Mouse (Mus musculus) kidney, adult 2 months (tissue): ENCODE data around the gene Bmpr1b. TPM values are rescaled to one million over a fixed set of nuclear protein-coding genes. Genes with fewer than 3 reads are reported as not detected.
A peak's percentile ranks its signal among the peaks of the same experiment; 100 is the strongest.

ENCODE experiments used
- DNase-seq: peaks from one replicate; pipeline ENCODE4 v3.0.0; 2021
- H3K27ac ChIP-seq: fragments of 200-500 bp; 2 replicates; pipeline ENCODE4 v1.5.1; 2012; ENCODE audit warnings: low read depth, low read length, control low read depth, inconsistent platforms; ENCODE audit not compliant: insufficient read depth
- H3K27me3 ChIP-seq: fragments of 200-500 bp; replicated peaks from 2 replicates; pipeline ENCODE4 v1.6.1; 2012; ENCODE audit warnings: mild to moderate bottlenecking, moderate library complexity, low read length, inconsistent platforms; ENCODE audit not compliant: control insufficient read depth, insufficient read depth
- H3K36me3 ChIP-seq: fragments of 200-500 bp; 2 replicates; pipeline ENCODE4 v1.6.1; 2012; ENCODE audit warnings: mild to moderate bottlenecking, moderate library complexity, low read length, inconsistent platforms; ENCODE audit not compliant: control insufficient read depth, insufficient read depth
- H3K4me1 ChIP-seq: fragments of 200-500 bp; 2 replicates; pipeline ENCODE4 v1.6.1; 2011; ENCODE audit warnings: low read length; ENCODE audit not compliant: control insufficient read depth, insufficient read depth
- H3K4me3 ChIP-seq: fragments of 200-500 bp; 2 replicates; pipeline ENCODE4 v1.5.1; 2011; ENCODE audit warnings: mild to moderate bottlenecking, low read depth, low read length, control low read depth; ENCODE audit not compliant: insufficient read depth
- CTCF ChIP-seq: fragments of 200-500 bp; conservative IDR thresholded peaks from 2 replicates; pipeline ENCODE4 v1.5.1; 2011; ENCODE audit warnings: low read depth, mild to moderate bottlenecking, control low read depth, low read length, moderate library complexity, mixed read lengths; ENCODE audit not compliant: insufficient read depth, insufficient read length
- POLR2A ChIP-seq: fragments of 200-500 bp; IDR thresholded peaks from one replicate; pipeline ENCODE4 v1.6.1; 2011; ENCODE audit warnings: low read depth, low read length, control low read depth
- WGBS: fragments of 180-500 bp; shearing (Covaris S2); methylation state at CpG from one replicate; pipeline ENCODE4 v1.1.7; 2018; 5-methylcytosine and 5-hydroxymethylcytosine counted together
- polyA plus RNA-seq: library from polyadenylated mRNA; depleted of rRNA; stranded (reverse); fragments of >200 nt; gene quantifications from 2 replicates; pipeline ENCODE4 v1.2.3, GENCODE M21; 2012

The Bmpr1b gene
- polyA plus RNA-seq, 1 experiment = 2.0 TPM

DNA sequence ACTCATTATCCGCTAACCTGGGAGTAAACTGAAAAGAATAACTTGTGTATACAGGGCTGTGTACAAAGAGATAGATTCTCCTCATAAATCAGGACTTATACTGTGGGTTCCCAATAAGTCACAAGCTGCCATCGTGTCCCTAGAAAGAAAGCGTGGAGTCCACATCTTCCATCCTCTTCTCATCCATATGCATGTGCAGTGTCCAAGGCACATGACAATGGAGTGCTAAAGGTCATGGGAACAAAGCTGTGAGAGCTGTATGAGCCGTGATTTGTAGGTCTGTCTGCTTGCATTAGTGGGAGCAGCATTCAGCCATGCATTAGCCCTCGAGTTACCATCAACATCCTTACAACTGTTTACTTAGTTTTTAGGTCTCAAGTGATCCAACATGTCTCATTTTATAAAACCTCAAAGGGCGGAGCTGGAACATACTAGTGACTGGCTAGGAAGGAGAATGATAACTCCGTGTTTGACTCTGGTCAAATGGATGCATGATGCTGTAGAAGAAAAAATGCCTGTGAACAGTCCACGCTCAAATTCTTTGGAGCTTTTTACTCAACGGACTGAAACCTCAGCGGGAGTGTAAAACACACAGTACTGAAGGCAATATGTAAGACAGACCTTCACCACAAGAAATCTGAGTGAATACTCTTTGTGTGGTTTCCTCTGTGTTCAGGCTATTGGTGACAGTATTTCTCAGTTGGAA is 296.7 kb downstream of the Bmpr1b start:
- Histone ChIP-seq H3K4me1 (no peaks in the 10 kb centered on the region), H3K36me3 (no peaks in the 10 kb centered on the region), H3K27ac (no peak overlapping the region), H3K4me3 (no peak overlapping the region), H3K27me3 (no peaks in the 10 kb centered on the region)
- no peak for DNase-seq
- WGBS = 78% methylated on average over 10 of the region's 10 CpGs
- no peak for TF ChIP-seq CTCF
- no peak for TF ChIP-seq POLR2A

- Histone ChIP-seq H3K4me1 (no peaks in the 10 kb centered on the region), H3K27me3 (no peaks in the 10 kb centered on the region), H3K4me3 (no peak overlapping the region), H3K27ac (no peak overlapping the region), H3K36me3 (no peaks in the 10 kb centered on the region)
- TF ChIP-seq POLR2A = no peak
- TF ChIP-seq CTCF = no peak
- DNase-seq = no peak
- WGBS = 83% methylated on average over 3 of the region's 3 CpGs
Measured at GRCm38 (mm10) chr3:141871805-141872204, 297.4 kb downstream of the Bmpr1b start.

- WGBS = 17% methylated on average over 13 of the region's 13 CpGs
- H3K4me1 ChIP-seq = no peaks in the 10 kb centered on the region
- DNase-seq = peak; percentile 58
- no peaks in the 10 kb centered on the region for H3K27me3 ChIP-seq
- no peak overlapping the region for H3K4me3 ChIP-seq
- H3K27ac ChIP-seq = no peak overlapping the region
- no peaks in the 10 kb centered on the region for H3K36me3 ChIP-seq
- peak; percentile 75 for TF ChIP-seq CTCF
- TF ChIP-seq POLR2A = no peak
Measured at GRCm38 (mm10) chr3:141862816-141863461, 306.3 kb downstream of the Bmpr1b start.

DNA sequence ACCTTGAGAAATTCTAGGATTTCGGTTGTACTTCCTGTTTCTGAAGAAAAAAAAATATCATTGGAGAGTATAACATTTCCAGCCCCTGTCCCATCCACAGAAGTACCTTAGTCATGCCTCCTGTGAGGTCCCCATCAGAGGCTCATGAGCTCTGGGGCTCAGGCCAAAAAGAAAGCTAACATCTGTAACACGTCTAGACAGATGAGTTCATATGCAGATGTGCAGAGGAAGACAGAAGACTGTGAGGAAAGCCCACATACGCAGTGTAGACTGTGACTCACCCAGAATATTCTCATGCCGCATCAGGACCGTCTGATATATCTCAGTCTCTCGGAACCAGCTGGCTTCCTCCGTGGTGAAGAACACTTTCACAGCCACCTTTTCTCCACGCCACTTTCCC is 312.1 kb downstream of the Bmpr1b start:
- Histone ChIP-seq H3K27me3 (no peaks in the 10 kb centered on the region), H3K4me3 (no peak overlapping the region), H3K27ac (no peak overlapping the region), H3K4me1 (peaks cover 3% of the 10 kb centered on the region; the same call in 1 of the 2 replicates), H3K36me3 (no peaks in the 10 kb centered on the region)
- DNase-seq = no peak
- 91% methylated on average over 8 of the region's 8 CpGs for WGBS
- TF ChIP-seq POLR2A = no peak
- no peak for TF ChIP-seq CTCF

GRCm38 (mm10) chr3:141854339-141854738 is 314.9 kb downstream of the Bmpr1b start:
- H3K27ac ChIP-seq = no peak overlapping the region
- H3K4me3 ChIP-seq = no peak overlapping the region
- WGBS = 82% methylated on average over 4 of the region's 4 CpGs
- peaks cover 3% of the 10 kb centered on the region; the same call in 1 of the 2 replicates for H3K4me1 ChIP-seq
- no peaks in the 10 kb centered on the region for H3K27me3 ChIP-seq
- no peak for DNase-seq
- TF ChIP-seq POLR2A (no peak), CTCF (no peak)
- H3K36me3 ChIP-seq = no peaks in the 10 kb centered on the region

GRCm38 (mm10) chr3:141850141-141850540 is 319.1 kb downstream of the Bmpr1b start:
- WGBS = 67% methylated on average over 7 of the region's 7 CpGs
- H3K27ac ChIP-seq = no peak overlapping the region
- TF ChIP-seq CTCF = no peak
- no peak for TF ChIP-seq POLR2A

GRCm38 (mm10) chr3:141849206-141849605 is 320.0 kb downstream of the Bmpr1b start:
- Histone ChIP-seq H3K36me3 (no peaks in the 10 kb centered on the region), H3K27ac (no peak overlapping the region), H3K4me1 (peaks cover 3% of the 10 kb centered on the region; the same call in 1 of the 2 replicates), H3K27me3 (no peaks in the 10 kb centered on the region), H3K4me3 (no peak overlapping the region)
- TF ChIP-seq POLR2A = no peak
- TF ChIP-seq CTCF = no peak
- WGBS = 87% methylated on average over 1 of the region's 1 CpGs
- DNase-seq = no peak

More at GRCm38 (mm10) chr3:141850141-141850540, 319.1 kb downstream of the Bmpr1b start:
- Histone ChIP-seq H3K4me3 (no peak overlapping the region), H3K36me3 (no peaks in the 10 kb centered on the region), H3K27me3 (no peaks in the 10 kb centered on the region), H3K4me1 (peaks cover 3% of the 10 kb centered on the region; the same call in 1 of the 2 replicates)
- no peak for DNase-seq
